Mouse (Mus musculus) ES-E14 (cell line): ENCODE data around the gene Frg2f1. TPM values are rescaled to one million over a fixed set of nuclear protein-coding genes. Genes with fewer than 3 reads are reported as not detected.

ENCODE experiments used
- DNase-seq: peaks from one replicate; pipeline ENCODE4 v3.0.0-alpha.2; 2013; ENCODE audit warnings: low read depth, low spot score
- H3K27ac ChIP-seq: 2 replicates; pipeline ENCODE4 v1.5.1; 2012; ENCODE audit warnings: low read depth, mild to moderate bottlenecking, low read length, moderate library complexity, mixed read lengths; ENCODE audit not compliant: poor library complexity, insufficient read depth, severe bottlenecking
- H3K36me3 ChIP-seq: 2 replicates; pipeline ENCODE4 v1.6.1; 2012; ENCODE audit warnings: mild to moderate bottlenecking, low read length, moderate library complexity, mixed read lengths; ENCODE audit not compliant: control insufficient read depth, poor library complexity, insufficient read depth, severe bottlenecking
- H3K4me1 ChIP-seq, 2 experiments: fragments of 150-350 bp in 1 of 2; sonication (generic) in 1 of 2; 2 replicates each; pipeline ENCODE4 v1.6.1; 2012; ENCODE audit warnings: low read length in 2 of 2, mild to moderate bottlenecking in 1 of 2, mixed read lengths in 1 of 2; ENCODE audit not compliant: control insufficient read depth in 2 of 2, insufficient read depth in 2 of 2, poor library complexity in 1 of 2
- H3K4me3 ChIP-seq, 2 experiments: fragments of 150-350 bp in 1 of 2; sonication (generic) in 1 of 2; 2 replicates each; pipeline ENCODE4 v1.5.1; 2012; ENCODE audit warnings: low read length in 2 of 2, low read depth in 1 of 2, mild to moderate bottlenecking in 1 of 2, mixed read lengths in 1 of 2; ENCODE audit not compliant: insufficient read depth in 1 of 2, poor library complexity in 1 of 2, severe bottlenecking in 1 of 2
- H3K9ac ChIP-seq: 2 replicates; pipeline ENCODE4 v1.6.1; 2012; ENCODE audit warnings: low read depth, mild to moderate bottlenecking, low read length, mixed read lengths; ENCODE audit not compliant: poor library complexity, insufficient read depth, severe bottlenecking
- H3K9me3 ChIP-seq: fragments of 150-350 bp; sonication (generic); 2 replicates; pipeline ENCODE4 v1.6.1; 2012; ENCODE audit warnings: low read depth, mild to moderate bottlenecking, low read length; ENCODE audit not compliant: control insufficient read depth, insufficient read depth
- CHD2 ChIP-seq: IDR thresholded peaks from 2 replicates; pipeline ENCODE4 v1.6.1; 2014; ENCODE audit warnings: mild to moderate bottlenecking, low read depth, low read length, inconsistent platforms
- HCFC1 ChIP-seq: IDR thresholded peaks from 2 replicates; pipeline ENCODE4 v1.6.1; 2012; ENCODE audit warnings: low read length, inconsistent platforms, borderline replicate concordance; ENCODE audit not compliant: insufficient read depth
- MAFK ChIP-seq: IDR thresholded peaks from 2 replicates; pipeline ENCODE4 v1.6.1; 2014; ENCODE audit warnings: mild to moderate bottlenecking, low read depth, low read length, inconsistent platforms; ENCODE audit not compliant: insufficient read depth
- ZC3H11A ChIP-seq: IDR thresholded peaks from 2 replicates; pipeline ENCODE4 v1.6.1; 2012; ENCODE audit warnings: low read depth, mild to moderate bottlenecking, inconsistent platforms, low read length, borderline replicate concordance
- ZNF384 ChIP-seq: IDR thresholded peaks from 2 replicates; pipeline ENCODE4 v1.6.1; 2012; ENCODE audit warnings: low read depth, low read length, inconsistent platforms
- in situ Hi-C, 2 experiments: fragments of 600-800 bp; cut with MboI; formaldehyde crosslinking; loops; one replicate each; pipeline ENCODE4 v1.15.1; 2025; ENCODE audit warnings: low sequenced_read_pairs in 2 of 2, inconsistent platforms in 1 of 2; ENCODE audit not compliant: unreplicated experiment in 2 of 2
- total RNA-seq: library from RNA; depleted of rRNA; stranded (reverse); fragments of 300-350 nt; gene quantifications from 2 replicates; pipeline ENCODE4 v1.2.3, GENCODE M21; 2012; rRNA removed

Frg2f1 gene
- total RNA-seq, result 3.1 and 5.2 TPM in 2 replicates

DNA sequence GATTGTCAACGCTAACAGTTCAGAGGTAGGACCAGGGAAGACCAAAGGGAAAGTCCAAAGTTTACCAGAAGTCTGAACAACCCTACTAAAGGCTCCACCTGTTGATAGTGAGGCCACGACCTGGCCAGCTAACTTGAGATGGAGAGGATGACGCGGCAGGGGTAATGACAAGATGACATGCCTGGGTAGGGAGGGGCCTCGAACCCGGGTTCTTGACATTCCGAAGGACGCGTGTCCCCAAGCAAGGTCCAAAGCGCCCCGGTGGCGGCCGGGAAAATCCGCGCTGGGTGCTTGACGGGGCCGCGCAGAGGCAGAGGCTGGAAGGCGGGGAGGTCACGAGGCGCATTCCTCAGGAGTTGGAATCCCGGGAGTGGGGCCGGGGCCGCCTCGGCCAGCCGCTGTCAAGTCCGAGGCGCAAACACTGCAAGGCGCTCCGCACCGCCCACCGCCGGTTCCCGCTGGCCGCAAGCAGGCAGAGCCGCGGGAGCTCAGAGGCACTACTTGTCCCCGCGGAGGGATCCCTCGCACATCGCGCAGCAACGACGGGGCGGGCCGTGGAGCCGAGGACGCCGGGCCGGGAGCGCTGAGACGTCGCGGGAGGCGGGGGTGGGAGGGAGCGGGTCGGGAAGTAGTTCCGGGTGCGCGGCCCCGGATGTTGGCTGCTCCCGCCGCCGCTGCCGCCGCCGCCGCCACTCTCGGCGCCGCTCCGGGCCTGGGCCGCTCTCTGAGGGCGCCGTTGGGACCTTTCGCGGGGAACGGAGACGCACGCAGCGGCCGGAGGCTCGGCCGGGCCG, at the start of gene Frg2f1:
Gene Frg2f1 (minus strand): TSS at position 499 of the 794 bp plus-strand sequence.
- Histone ChIP-seq H3K9ac (peak within 1 kb of the TSS; percentile 96), H3K4me3 (peak within 1 kb of the TSS; percentile 83 to 92), H3K9me3 (no peaks in the 10 kb centered on the region), H3K4me1 (peaks cover 0 to 12% of the 10 kb centered on the region in 2 experiments; a peak in 2 of 4 replicates), H3K27ac (peak within 1 kb of the TSS; percentile 34), H3K36me3 (no peaks in the 10 kb centered on the region)
- in situ Hi-C loops, result no loop called here
- TF ChIP-seq MAFK (no peak), ZNF384 (no peak), CHD2 (no peak; the same call in none of the 2 replicates), HCFC1 (peak; percentile 65)
- peak; percentile 87 for DNase-seq

DNA sequence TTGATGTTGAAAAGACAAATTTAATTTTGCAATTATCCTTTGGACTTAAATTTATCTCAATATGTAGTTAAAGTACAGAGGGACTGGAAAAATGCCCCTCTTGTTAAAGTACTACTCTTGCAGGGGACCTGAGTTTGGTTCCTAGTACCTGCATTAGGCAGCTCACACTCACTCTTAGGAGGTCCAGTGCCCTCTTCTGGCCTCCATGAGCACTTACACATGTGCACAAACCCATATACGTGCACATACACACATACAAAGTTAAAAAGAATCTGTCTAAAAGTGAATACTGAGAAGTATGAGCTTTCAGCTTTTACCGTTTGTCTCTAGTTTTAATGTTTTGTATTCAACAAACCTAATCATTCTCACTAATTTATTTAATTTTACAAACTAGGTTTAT, 48.7 kb upstream of the Frg2f1 start:
- no peaks in the 10 kb centered on the region; the same call in 1 of the 2 replicates for H3K36me3 ChIP-seq
- DNase-seq, result peak; percentile 26
- TF ChIP-seq ZC3H11A, result no peak
- no peak for TF ChIP-seq HCFC1
- no peak for TF ChIP-seq ZNF384
- TF ChIP-seq MAFK, result no peak
- TF ChIP-seq CHD2, result no peak
- H3K9me3 ChIP-seq, result no peaks in the 10 kb centered on the region
- no peak overlapping the region for H3K4me3 ChIP-seq
- H3K27ac ChIP-seq, result no peak overlapping the region
- peaks cover 0 to 5% of the 10 kb centered on the region in 2 experiments; a peak in 1 of 4 replicates for H3K4me1 ChIP-seq
- in situ Hi-C loops, result no loop called here
- no peak overlapping the region for H3K9ac ChIP-seq

DNA sequence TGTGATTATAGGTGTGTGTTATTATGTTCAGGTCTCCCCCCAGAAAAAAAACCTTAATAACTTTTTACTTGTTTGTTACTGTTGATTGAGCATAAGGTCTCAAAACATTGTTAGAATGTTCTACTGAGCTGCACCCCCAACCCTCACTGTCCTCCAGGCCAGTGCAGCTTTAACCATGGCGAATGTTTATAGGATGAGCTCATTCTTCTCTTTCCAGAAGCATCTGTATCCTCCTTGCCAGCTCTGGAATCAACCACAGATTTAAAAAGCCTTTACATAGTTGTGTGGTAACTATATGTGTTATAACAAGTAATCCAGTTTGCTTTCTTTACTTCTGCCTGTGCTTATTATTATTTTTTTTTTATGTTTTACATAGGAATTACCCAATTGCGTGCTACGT, 36.1 kb upstream of the Frg2f1 start:
- TF ChIP-seq ZC3H11A (no peak), HCFC1 (no peak), ZNF384 (no peak), CHD2 (no peak)

DNA sequence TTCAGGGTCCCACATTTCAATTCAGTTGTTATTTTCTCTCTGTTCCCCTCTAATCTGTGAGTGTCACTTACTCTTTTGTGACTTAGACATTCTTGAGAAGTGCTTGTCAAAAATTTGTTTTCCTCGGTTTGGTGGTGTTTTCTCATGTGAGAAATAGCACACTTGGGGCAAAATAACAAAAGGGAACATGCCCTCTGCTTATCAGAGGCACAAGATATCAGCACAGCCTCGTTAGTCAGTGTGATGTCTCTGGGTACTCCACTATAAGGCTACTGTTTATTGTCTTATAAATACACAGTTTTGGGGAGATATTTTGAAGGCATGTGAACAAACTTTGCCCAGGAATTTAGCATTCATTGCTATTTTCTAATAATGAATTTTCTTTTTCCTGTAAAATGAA, 35.2 kb upstream of the Frg2f1 start:
- Histone ChIP-seq H3K9me3 (no peaks in the 10 kb centered on the region), H3K27ac (no peak overlapping the region), H3K9ac (no peak overlapping the region), H3K36me3 (no peaks in the 10 kb centered on the region), H3K4me3 (no peak overlapping the region), H3K4me1 (no peaks in the 10 kb centered on the region)
- in situ Hi-C loops, result no loop called here
- DNase-seq, result no peak
- TF ChIP-seq CHD2, result no peak
- no peak for TF ChIP-seq MAFK
- no peak for TF ChIP-seq ZNF384
- no peak for TF ChIP-seq HCFC1

More for the DNA sequence above, 36.1 kb upstream of the Frg2f1 start:
- H3K4me3 ChIP-seq, result no peak overlapping the region
- no peak for DNase-seq
- H3K27ac ChIP-seq, result no peak overlapping the region
- H3K9ac ChIP-seq, result no peak overlapping the region
- no peaks in the 10 kb centered on the region for H3K36me3 ChIP-seq
- no peaks in the 10 kb centered on the region for H3K4me1 ChIP-seq
- no peaks in the 10 kb centered on the region for H3K9me3 ChIP-seq
- in situ Hi-C loops, result no loop called here
